Mouse (Mus musculus) heart, postnatal 0 days (tissue): ENCODE data around the gene Aldh1b1. TPM values are rescaled to one million over a fixed set of nuclear protein-coding genes. Genes with fewer than 3 reads are reported as not detected.
A peak's percentile ranks its signal among the peaks of the same experiment; 100 is the strongest.

Experiments used
- ATAC-seq: fragments of 200-750 bp; cut with Nextera tagmentation; 2 replicates; pipeline ENCODE4 v1.8.0; 2017; ENCODE audit warnings: low read depth, moderate number of reproducible peaks, moderate library complexity; ENCODE audit not compliant: insufficient read depth
- DNase-seq: peaks from one replicate; pipeline ENCODE4 v3.0.0-alpha.2; 2016; ENCODE audit warnings: low spot score
- H3K27ac ChIP-seq: fragments of 300-500 bp; sonication (generic); 2 replicates; pipeline ENCODE4 v1.5.1; 2014; ENCODE audit warnings: low read depth, mild to moderate bottlenecking
- H3K27me3 ChIP-seq: fragments of 300-500 bp; sonication (generic); 2 replicates; pipeline ENCODE4 v1.6.1; 2014; ENCODE audit warnings: low read length, mixed read lengths; ENCODE audit not compliant: control insufficient read depth, insufficient read depth
- H3K36me3 ChIP-seq: fragments of 300-500 bp; sonication (generic); replicated peaks from 2 replicates; pipeline ENCODE4 v1.6.1; 2014; ENCODE audit warnings: low read length, mixed read lengths; ENCODE audit not compliant: control insufficient read depth, insufficient read depth
- H3K4me1 ChIP-seq: fragments of 300-500 bp; sonication (generic); 2 replicates; pipeline ENCODE4 v1.6.1; 2014; ENCODE audit warnings: antibody characterized with exemption; ENCODE audit not compliant: control insufficient read depth, insufficient read depth
- H3K4me2 ChIP-seq: fragments of 300-500 bp; sonication (generic); 2 replicates; pipeline ENCODE4 v1.6.1; 2014; ENCODE audit warnings: low read depth, mild to moderate bottlenecking, low read length, moderate library complexity
- H3K4me3 ChIP-seq: fragments of 300-500 bp; sonication (generic); 2 replicates; pipeline ENCODE4 v1.5.1; 2014; ENCODE audit warnings: low read depth, low read length
- H3K9ac ChIP-seq: fragments of 300-500 bp; sonication (generic); replicated peaks from 2 replicates; pipeline ENCODE4 v1.6.1; 2014; ENCODE audit warnings: low read depth, low read length, mixed read lengths
- H3K9me3 ChIP-seq: fragments of 300-500 bp; sonication (generic); replicated peaks from 2 replicates; pipeline ENCODE4 v1.6.1; 2016; ENCODE audit warnings: low read length; ENCODE audit not compliant: control insufficient read depth
- CTCF ChIP-seq: IDR thresholded peaks from 2 replicates; pipeline ENCODE4 v1.5.1; 2016; ENCODE audit warnings: antibody characterized with exemption, control low read depth, low read depth
- EP300 ChIP-seq: IDR thresholded peaks from 2 replicates; pipeline ENCODE4 v1.6.1; 2016; ENCODE audit warnings: antibody characterized with exemption, low read depth
- WGBS: fragments of 180-500 bp; shearing (Covaris S2); extraction: QIAGEN DNeasy Blood & Tissue Kit; methylation state at CpG from one replicate; pipeline ENCODE4 v1.1.7; 2014; 5-methylcytosine and 5-hydroxymethylcytosine counted together
- polyA plus RNA-seq: library from polyadenylated mRNA; unstranded; fragments of >200 nt; fragmentation: Nextera tagmentation; extraction: Ambion mirVana; gene quantifications from 2 replicates; pipeline ENCODE4 v1.2.1, GENCODE M21; 2015
- total RNA-seq: library from RNA; depleted of rRNA; stranded (reverse); fragments of >200 nt; gene quantifications from 2 replicates; pipeline ENCODE4 v1.2.3, GENCODE M21; 2014; ENCODE audit warnings: low replicate concordance

Aldh1b1 gene
- total and polyA plus RNA-seq, 2 experiments from 2014 or later = 200 to 238 TPM

- ATAC-seq = peak; percentile 49; the same call in 1 of the 2 replicates
These were observed 15.2 kb upstream of the Aldh1b1 start for GRCm38 (mm10) chr4:45783671-45784070.

GRCm38 (mm10) chr4:45785959-45786358 is 12.9 kb upstream of the Aldh1b1 start:
- Histone ChIP-seq H3K27ac (no peak overlapping the region), H3K9me3 (no peaks in the 10 kb centered on the region), H3K9ac (no peak overlapping the region), H3K27me3 (no peaks in the 10 kb centered on the region), H3K4me2 (no peak overlapping the region), H3K36me3 (no peaks in the 10 kb centered on the region), H3K4me3 (no peak overlapping the region), H3K4me1 (peaks cover 21% of the 10 kb centered on the region)
- 67% methylated on average over 2 of the region's 2 CpGs for WGBS
- no peak for TF ChIP-seq EP300
- TF ChIP-seq CTCF = no peak
- no peak for DNase-seq
- ATAC-seq = no peak

More at GRCm38 (mm10) chr4:45783671-45784070, 15.2 kb upstream of the Aldh1b1 start:
- 39% methylated on average over 1 of the region's 1 CpGs for WGBS
- H3K4me1 ChIP-seq = peaks cover 6% of the 10 kb centered on the region
- no peak overlapping the region for H3K27ac ChIP-seq
- no peaks in the 10 kb centered on the region for H3K9me3 ChIP-seq
- no peak overlapping the region for H3K4me3 ChIP-seq
- H3K27me3 ChIP-seq = no peaks in the 10 kb centered on the region
- no peak overlapping the region for H3K4me2 ChIP-seq
- no peak overlapping the region for H3K9ac ChIP-seq
- no peaks in the 10 kb centered on the region for H3K36me3 ChIP-seq
- no peak for DNase-seq
- TF ChIP-seq CTCF (peak; percentile 27; the same call in 1 of the 2 replicates), EP300 (no peak)

GRCm38 (mm10) chr4:45786674-45787073 is 12.1 kb upstream of the Aldh1b1 start:
- DNase-seq = no peak
- Histone ChIP-seq H3K36me3 (no peaks in the 10 kb centered on the region), H3K9me3 (no peaks in the 10 kb centered on the region), H3K27me3 (no peaks in the 10 kb centered on the region), H3K27ac (no peak overlapping the region), H3K4me3 (no peak overlapping the region), H3K4me1 (peaks cover 21% of the 10 kb centered on the region), H3K4me2 (no peak overlapping the region), H3K9ac (no peak overlapping the region)
- TF ChIP-seq CTCF = peak; percentile 28
- TF ChIP-seq EP300 = no peak
- 51% methylated on average over 4 of the region's 4 CpGs for WGBS
- no peak for ATAC-seq

- Histone ChIP-seq H3K9me3 (no peaks in the 10 kb centered on the region), H3K4me2 (no peak overlapping the region), H3K4me3 (no peak overlapping the region), H3K9ac (no peak overlapping the region), H3K4me1 (peaks cover 21% of the 10 kb centered on the region), H3K27me3 (no peaks in the 10 kb centered on the region), H3K27ac (no peak overlapping the region), H3K36me3 (no peaks in the 10 kb centered on the region)
- DNase-seq (no peak), ATAC-seq (no peak)
- TF ChIP-seq EP300 (no peak), CTCF (no peak)
- WGBS = 64% methylated on average over 13 of the region's 13 CpGs
These were observed 10.3 kb upstream of the Aldh1b1 start for GRCm38 (mm10) chr4:45788446-45789081.

GRCm38 (mm10) chr4:45789263-45789958 is 9.4 kb upstream of the Aldh1b1 start:
- 8% methylated on average over 13 of the region's 13 CpGs for WGBS
- H3K27ac ChIP-seq = 0 out of 2 replicates have a peak overlapping the region, but pooled peaks have one; percentile 30
- H3K9ac ChIP-seq = no peak overlapping the region
- TF ChIP-seq CTCF (no peak), EP300 (0 out of 2 replicates have a peak, but pooled peaks have one; percentile 55)
- H3K9me3 ChIP-seq = no peaks in the 10 kb centered on the region
- no peaks in the 10 kb centered on the region for H3K27me3 ChIP-seq
- ATAC-seq (peak; percentile 55), DNase-seq (peak; percentile 45)
- H3K36me3 ChIP-seq = no peaks in the 10 kb centered on the region
- no peak overlapping the region for H3K4me3 ChIP-seq
- H3K4me1 ChIP-seq = peaks cover 21% of the 10 kb centered on the region
- 0 out of 2 replicates have a peak overlapping the region, but pooled peaks have one; percentile 11 for H3K4me2 ChIP-seq
